Mouse (Mus musculus): ENCODE results near the gene Plxna2. TPM values are rescaled to one million over a fixed set of nuclear protein-coding genes. Genes with fewer than 3 reads are reported as not detected.

Plxna2 gene
- polyA plus RNA-seq, 1 experiment from 2014 or later: 72.1 TPM

DNA sequence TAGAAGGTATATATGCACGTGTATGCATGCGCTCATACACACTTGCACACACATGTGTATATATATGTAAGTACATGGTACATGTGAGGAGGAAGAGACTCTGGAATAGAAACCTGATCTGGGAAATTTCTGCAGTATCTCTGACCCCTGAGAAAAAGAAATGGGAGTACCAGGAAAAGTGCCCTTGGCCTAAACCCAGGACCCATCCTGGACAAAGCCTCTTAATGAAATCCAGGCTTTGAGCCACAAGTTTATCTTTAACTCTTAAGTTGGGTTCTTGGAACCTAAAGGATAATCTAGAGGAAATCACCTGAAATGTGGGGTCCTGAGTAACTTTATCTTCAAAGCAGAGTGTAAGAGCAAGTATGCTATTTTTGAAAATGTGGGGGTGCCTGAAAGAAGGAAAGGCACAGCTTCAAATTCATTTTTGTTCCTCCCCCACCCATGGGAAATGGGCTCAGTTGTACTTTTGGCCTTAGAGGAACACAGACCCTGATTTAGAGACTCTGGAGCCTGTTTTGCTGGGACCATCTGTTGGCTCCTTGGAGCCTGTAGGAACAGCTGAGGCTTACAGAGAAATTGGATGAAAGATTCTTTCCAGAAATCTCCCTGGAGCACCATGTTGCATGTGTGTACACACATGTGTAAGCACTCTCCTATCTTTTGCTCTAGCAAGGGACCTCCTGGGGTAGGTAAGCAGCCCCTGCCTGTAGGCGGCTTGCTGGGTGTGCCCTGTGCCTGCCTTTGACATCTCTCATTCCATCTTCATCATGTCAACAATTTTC lies 57.3 kb downstream of the Plxna2 start:
- ATAC-seq (replicated peaks): 0 out of 2 replicates have a peak, but pooled peaks have one; percentile 24
- no peak overlapping the region for H3K9ac ChIP-seq (replicated peaks)
- H3K4me2 ChIP-seq (replicated peaks): no peak overlapping the region
- H3K27ac ChIP-seq (replicated peaks): peak overlapping the region; percentile 12; the same call in 1 of the 2 replicates
- H3K4me3 ChIP-seq: no peak overlapping the region
- no peaks in the 10 kb centered on the region for H3K27me3 ChIP-seq
- no peaks in the 10 kb centered on the region for H3K9me3 ChIP-seq
- H3K4me1 ChIP-seq: peaks cover 27% of the 10 kb centered on the region
- 92% methylated on average over 3 of the region's 3 CpGs for WGBS
- H3K36me3 ChIP-seq: peaks cover 15% of the 10 kb centered on the region

GRCm38 (mm10) chr1:194675891-194676200 lies 57.8 kb downstream of the Plxna2 start:
- H3K4me2 ChIP-seq (replicated peaks): no peak overlapping the region
- WGBS: 70% methylated on average over 2 of the region's 2 CpGs
- peaks cover 13% of the 10 kb centered on the region for H3K36me3 ChIP-seq
- H3K4me3 ChIP-seq: no peak overlapping the region
- H3K27me3 ChIP-seq: no peaks in the 10 kb centered on the region
- H3K9me3 ChIP-seq: no peaks in the 10 kb centered on the region
- no peak overlapping the region for H3K9ac ChIP-seq (replicated peaks)
- H3K4me1 ChIP-seq: peaks cover 33% of the 10 kb centered on the region
- ATAC-seq (replicated peaks): 0 out of 2 replicates have a peak, but pooled peaks have one; percentile 36
- 0 out of 2 replicates have a peak overlapping the region, but pooled peaks have one; percentile 12 for H3K27ac ChIP-seq (replicated peaks)

GRCm38 (mm10) chr1:194677878-194678277 lies 59.9 kb downstream of the Plxna2 start:
- no peaks in the 10 kb centered on the region for H3K9me3 ChIP-seq
- H3K4me3 ChIP-seq: no peak overlapping the region
- H3K36me3 ChIP-seq: peaks cover 10% of the 10 kb centered on the region
- ATAC-seq (replicated peaks): no peak
- no peak overlapping the region for H3K9ac ChIP-seq (replicated peaks)
- 84% methylated on average over 3 of the region's 3 CpGs for WGBS
- no peak overlapping the region for H3K27ac ChIP-seq (replicated peaks)
- peaks cover 46% of the 10 kb centered on the region for H3K4me1 ChIP-seq
- no peak overlapping the region for H3K4me2 ChIP-seq (replicated peaks)
- H3K27me3 ChIP-seq: no peaks in the 10 kb centered on the region

DNA sequence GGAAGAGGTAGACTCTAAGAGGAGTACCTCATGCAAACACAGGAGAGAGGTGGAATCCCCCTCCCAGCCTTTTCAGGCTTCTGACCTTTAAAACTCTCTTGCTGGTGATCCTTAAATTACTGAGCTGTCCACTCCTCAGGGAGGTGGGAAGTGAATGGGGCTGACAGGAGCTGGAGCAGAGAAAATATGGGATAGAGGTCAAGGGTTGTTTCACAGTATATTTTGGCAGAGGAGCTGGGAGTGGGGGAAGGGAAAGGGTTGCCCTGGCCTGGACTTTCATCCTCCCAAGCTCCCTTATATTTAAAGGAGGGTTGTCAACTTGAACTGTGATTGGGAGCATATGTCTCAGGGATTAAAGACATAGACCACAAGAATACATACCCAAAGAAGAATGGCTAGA lies 61.1 kb downstream of the Plxna2 start:
- Histone ChIP-seq H3K4me1 (peaks cover 49% of the 10 kb centered on the region), H3K4me2 (replicated peaks) (no peak overlapping the region), H3K9me3 (no peaks in the 10 kb centered on the region), H3K36me3 (no peaks in the 10 kb centered on the region; the same call in 1 of the 2 replicates), H3K9ac (replicated peaks) (no peak overlapping the region), H3K4me3 (no peak overlapping the region), H3K27me3 (no peaks in the 10 kb centered on the region), H3K27ac (replicated peaks) (no peak overlapping the region)
- ATAC-seq (replicated peaks): no peak

DNA sequence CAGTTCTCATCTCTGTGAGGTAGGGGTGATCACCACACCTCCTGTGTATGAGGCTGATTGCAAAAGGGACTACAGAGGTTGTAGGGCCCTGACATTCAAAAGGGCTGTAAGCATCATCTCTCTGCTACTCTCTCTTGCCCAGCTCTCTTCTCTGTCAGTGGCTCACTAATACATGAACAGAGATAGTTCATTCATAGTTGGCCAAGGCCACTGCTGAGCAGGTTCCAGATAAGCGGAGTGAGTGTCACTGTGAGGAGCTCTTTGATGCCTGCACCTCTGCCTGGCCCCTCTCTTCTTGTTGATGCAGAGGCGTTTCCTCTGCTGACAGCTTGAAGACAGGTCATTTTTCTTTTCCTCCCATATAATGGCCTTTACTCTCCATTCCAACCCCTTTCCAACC lies 62.1 kb downstream of the Plxna2 start:
- no peak overlapping the region for H3K4me3 ChIP-seq
- H3K36me3 ChIP-seq: peaks cover 3% of the 10 kb centered on the region; the same call in 1 of the 2 replicates
- H3K4me2 ChIP-seq (replicated peaks): no peak overlapping the region
- 37% methylated on average over 2 of the region's 2 CpGs for WGBS
- H3K9ac ChIP-seq (replicated peaks): no peak overlapping the region
- H3K4me1 ChIP-seq: peaks cover 47% of the 10 kb centered on the region
- no peak for ATAC-seq (replicated peaks)
- H3K27me3 ChIP-seq: no peaks in the 10 kb centered on the region
- no peak overlapping the region for H3K27ac ChIP-seq (replicated peaks)
- H3K9me3 ChIP-seq: no peaks in the 10 kb centered on the region

DNA sequence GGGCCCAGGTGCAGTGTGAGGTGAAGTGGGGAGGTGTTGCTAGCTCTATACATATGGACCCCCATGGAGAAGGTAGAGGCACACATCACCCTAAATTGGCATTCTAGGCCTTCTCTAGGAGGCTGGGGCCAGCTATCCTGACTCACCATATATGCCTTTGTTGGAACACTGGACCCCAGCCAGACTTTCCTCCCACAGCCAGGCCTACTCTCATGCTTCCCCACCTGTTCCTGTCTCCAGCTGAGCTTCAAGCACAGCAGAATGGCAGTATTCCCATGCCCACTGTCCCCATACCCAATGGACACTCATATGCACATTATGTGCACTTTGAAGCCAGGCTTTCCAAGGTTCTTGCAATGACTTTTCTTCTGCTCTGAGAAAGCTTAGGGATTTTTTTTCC lies 64.0 kb downstream of the Plxna2 start:
- Histone ChIP-seq H3K9me3 (no peaks in the 10 kb centered on the region), H3K9ac (replicated peaks) (no peak overlapping the region), H3K4me2 (replicated peaks) (no peak overlapping the region), H3K27ac (replicated peaks) (no peak overlapping the region; the same call in 1 of the 2 replicates), H3K4me3 (no peak overlapping the region), H3K4me1 (peaks cover 48% of the 10 kb centered on the region), H3K27me3 (no peaks in the 10 kb centered on the region), H3K36me3 (peaks cover 3% of the 10 kb centered on the region; the same call in 1 of the 2 replicates)
- ATAC-seq (replicated peaks): no peak

DNA sequence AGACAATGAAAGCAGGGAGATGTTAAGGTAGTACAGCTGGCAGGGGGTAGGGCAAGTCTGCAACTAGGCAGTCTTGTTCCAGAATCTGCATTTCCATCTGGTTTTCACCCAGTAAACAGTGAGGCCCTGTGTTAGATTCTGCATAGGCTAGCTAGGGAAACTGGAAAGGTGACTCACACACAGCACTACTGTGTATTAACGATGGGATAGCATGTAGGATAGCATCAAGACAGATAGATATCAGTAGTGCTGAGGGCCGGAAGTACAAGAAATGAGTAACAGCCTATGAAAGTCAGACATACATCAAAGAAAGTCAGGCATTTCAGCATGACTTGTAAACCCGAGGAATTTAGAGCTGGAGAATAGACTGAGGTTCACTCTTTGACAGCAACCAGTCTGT lies 65.1 kb downstream of the Plxna2 start:
- H3K4me1 ChIP-seq: peaks cover 52% of the 10 kb centered on the region
- no peak overlapping the region for H3K27ac ChIP-seq (replicated peaks)
- no peak overlapping the region for H3K9ac ChIP-seq (replicated peaks)
- WGBS: 89% methylated on average over 3 of the region's 3 CpGs
- ATAC-seq (replicated peaks): no peak
- H3K36me3 ChIP-seq: 0 out of 2 replicates have a peak, but pooled peaks cover 3% of the 10 kb centered on the region
- no peaks in the 10 kb centered on the region for H3K9me3 ChIP-seq
- H3K4me3 ChIP-seq: no peak overlapping the region
- no peaks in the 10 kb centered on the region for H3K27me3 ChIP-seq
- H3K4me2 ChIP-seq (replicated peaks): no peak overlapping the region

GRCm38 (mm10) chr1:194685896-194686295 lies 67.9 kb downstream of the Plxna2 start:
- 97% methylated on average over 2 of the region's 2 CpGs for WGBS
- H3K4me2 ChIP-seq (replicated peaks): no peak overlapping the region
- peaks cover 47% of the 10 kb centered on the region for H3K4me1 ChIP-seq
- H3K9me3 ChIP-seq: no peaks in the 10 kb centered on the region
- ATAC-seq (replicated peaks): no peak
- no peaks in the 10 kb centered on the region for H3K27me3 ChIP-seq
- H3K27ac ChIP-seq (replicated peaks): no peak overlapping the region
- H3K9ac ChIP-seq (replicated peaks): no peak overlapping the region
- 0 out of 2 replicates have a peak, but pooled peaks cover 3% of the 10 kb centered on the region for H3K36me3 ChIP-seq
- H3K4me3 ChIP-seq: no peak overlapping the region

DNA sequence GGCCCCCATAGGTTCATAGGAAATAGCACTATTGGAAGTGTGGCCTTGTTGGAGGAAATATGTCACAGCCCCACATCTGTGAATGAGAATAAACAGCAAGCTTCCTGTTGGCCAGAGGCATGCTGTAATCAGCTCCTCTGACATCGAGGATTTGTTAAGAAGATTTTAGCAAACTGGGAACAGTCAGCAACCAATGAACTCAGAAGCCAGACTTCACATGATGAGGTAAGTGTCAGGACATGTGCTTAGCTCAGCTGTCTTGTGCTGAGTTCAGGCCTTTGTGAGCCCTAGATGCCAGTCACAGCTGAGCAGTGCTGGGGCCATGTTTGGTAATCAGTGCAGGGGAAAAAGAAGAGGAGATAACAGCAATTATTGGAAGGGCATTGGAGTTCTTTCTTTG lies 69.7 kb downstream of the Plxna2 start:
- WGBS: 21% methylated on average over 1 of the region's 1 CpGs

DNA sequence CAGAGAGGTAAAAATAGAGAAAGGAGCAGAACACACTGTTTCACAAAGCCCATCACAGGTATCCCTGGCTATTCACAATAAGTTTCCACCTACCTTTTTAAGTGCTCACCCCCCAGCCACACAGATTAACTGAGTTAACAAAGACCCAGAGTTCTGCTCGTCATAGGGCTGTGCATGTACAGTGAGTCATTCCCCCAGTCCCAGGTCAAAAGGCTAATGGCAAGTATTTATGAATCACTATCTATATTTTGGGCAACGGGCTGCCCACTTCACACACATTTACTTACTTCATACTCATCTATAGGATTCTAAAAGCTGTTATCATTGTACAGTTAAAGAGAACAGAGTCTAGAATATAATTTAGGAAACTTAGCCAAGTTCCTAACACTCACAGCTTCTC lies 70.1 kb downstream of the Plxna2 start:
- no peak overlapping the region for H3K4me2 ChIP-seq (replicated peaks)
- H3K36me3 ChIP-seq: 0 out of 2 replicates have a peak, but pooled peaks cover 3% of the 10 kb centered on the region
- no peaks in the 10 kb centered on the region for H3K27me3 ChIP-seq
- H3K4me3 ChIP-seq: no peak overlapping the region
- H3K9me3 ChIP-seq: no peaks in the 10 kb centered on the region
- no peak overlapping the region for H3K9ac ChIP-seq (replicated peaks)
- peak overlapping the region; percentile 65 for H3K27ac ChIP-seq (replicated peaks)
- ATAC-seq (replicated peaks): no peak
- WGBS: 62% methylated on average over 2 of the region's 2 CpGs
- H3K4me1 ChIP-seq: peaks cover 38% of the 10 kb centered on the region

More for the DNA sequence above, 69.7 kb downstream of the Plxna2 start:
- 0 out of 2 replicates have a peak, but pooled peaks cover 3% of the 10 kb centered on the region for H3K36me3 ChIP-seq
- H3K4me2 ChIP-seq (replicated peaks): no peak overlapping the region
- H3K9me3 ChIP-seq: no peaks in the 10 kb centered on the region
- 0 out of 2 replicates have a peak, but pooled peaks have one; percentile 35 for ATAC-seq (replicated peaks)
- H3K27ac ChIP-seq (replicated peaks): peak overlapping the region; percentile 65
- H3K27me3 ChIP-seq: no peaks in the 10 kb centered on the region
- H3K4me1 ChIP-seq: peaks cover 39% of the 10 kb centered on the region
- no peak overlapping the region for H3K4me3 ChIP-seq
- no peak overlapping the region for H3K9ac ChIP-seq (replicated peaks)

DNA sequence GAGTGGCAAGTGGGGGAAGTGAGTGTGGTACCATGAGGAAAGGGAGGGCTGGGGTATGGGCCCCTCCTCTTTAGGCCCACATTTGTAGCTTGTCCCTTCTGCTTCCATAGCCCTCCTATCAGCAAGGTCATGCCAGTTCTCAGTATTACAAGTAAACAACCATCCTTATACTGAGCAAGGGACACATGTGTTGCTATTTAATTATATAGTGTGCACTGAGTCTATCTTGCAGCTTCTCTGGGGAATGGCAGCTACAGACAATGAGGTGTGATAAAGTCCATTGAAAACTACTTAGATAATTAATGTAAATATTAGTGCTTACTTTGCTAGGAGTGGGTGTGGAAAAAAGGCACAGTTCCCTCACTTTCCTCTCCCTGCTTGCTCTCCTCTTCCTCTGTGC lies 75.0 kb downstream of the Plxna2 start:
- H3K4me2 ChIP-seq (replicated peaks): no peak overlapping the region
- H3K36me3 ChIP-seq: no peaks in the 10 kb centered on the region
- H3K9ac ChIP-seq (replicated peaks): no peak overlapping the region
- H3K9me3 ChIP-seq: no peaks in the 10 kb centered on the region
- H3K27ac ChIP-seq (replicated peaks): no peak overlapping the region
- no peak overlapping the region for H3K4me3 ChIP-seq
- H3K27me3 ChIP-seq: no peaks in the 10 kb centered on the region
- ATAC-seq (replicated peaks): no peak; the same call in 1 of the 2 replicates
- H3K4me1 ChIP-seq: peaks cover 28% of the 10 kb centered on the region

- no peak overlapping the region for H3K9ac ChIP-seq (replicated peaks)
- no peaks in the 10 kb centered on the region for H3K36me3 ChIP-seq
- no peak for ATAC-seq (replicated peaks)
- 69% methylated on average over 2 of the region's 2 CpGs for WGBS
- H3K27ac ChIP-seq (replicated peaks): no peak overlapping the region
- H3K4me2 ChIP-seq (replicated peaks): no peak overlapping the region
- H3K27me3 ChIP-seq: no peaks in the 10 kb centered on the region
- peaks cover 28% of the 10 kb centered on the region for H3K4me1 ChIP-seq
- H3K9me3 ChIP-seq: no peaks in the 10 kb centered on the region
- H3K4me3 ChIP-seq: no peak overlapping the region
Observed at GRCm38 (mm10) chr1:194693488-194693887, 75.5 kb downstream of the Plxna2 start.

- H3K9me3 ChIP-seq: no peaks in the 10 kb centered on the region
- H3K9ac ChIP-seq (replicated peaks): no peak overlapping the region
- ATAC-seq (replicated peaks): no peak
- peaks cover 21% of the 10 kb centered on the region for H3K4me1 ChIP-seq
- no peak overlapping the region for H3K4me3 ChIP-seq
- H3K27ac ChIP-seq (replicated peaks): no peak overlapping the region
- no peaks in the 10 kb centered on the region for H3K27me3 ChIP-seq
- no peak overlapping the region for H3K4me2 ChIP-seq (replicated peaks)
- H3K36me3 ChIP-seq: no peaks in the 10 kb centered on the region
- 82% methylated on average over 2 of the region's 2 CpGs for WGBS
Observed at GRCm38 (mm10) chr1:194694805-194695204, 76.8 kb downstream of the Plxna2 start.
